Mouse (Mus musculus): ENCODE data around the gene Rgl1.

DNA sequence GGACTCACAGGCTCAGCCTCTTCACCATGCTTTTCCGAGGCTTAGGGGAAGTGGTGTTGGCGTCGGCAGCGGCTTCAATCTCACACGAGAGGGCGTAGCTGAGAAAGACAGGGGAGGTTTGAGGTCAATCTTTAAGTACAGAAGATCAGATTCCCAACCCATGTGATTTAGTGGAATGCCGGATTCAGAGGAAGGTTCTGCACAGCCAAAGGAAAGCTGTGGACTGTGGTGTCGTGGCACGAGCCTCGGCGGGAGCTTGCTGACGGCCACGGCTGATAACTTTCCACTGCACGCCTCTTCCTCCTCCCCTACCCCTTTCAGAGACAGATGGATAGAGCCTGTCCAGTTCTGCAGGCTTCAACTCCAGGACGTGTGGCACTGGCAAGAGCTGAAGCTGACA, 234.7 kb downstream of the Rgl1 start:
- TF ChIP-seq CTCF (IDR thresholded peaks at IDR 0.05; ENCODE audit: extremely low read depth, insufficient read depth, insufficient read length, insufficient replicate concordance) (no peak), POLR2A (IDR thresholded peaks at IDR 0.05; ENCODE audit: low read depth, low read length) (no peak)
